Mouse (Mus musculus): Measurements from ENCODE around the gene Adgrl3.

GRCm38 (mm10) chr5:81269689-81270088 lies 249.8 kb downstream of the Adgrl3 start:
- TF ChIP-seq POLR2A (IDR thresholded peaks at IDR 0.05; ENCODE audit: insufficient read depth, low read length) (no peak), CTCF (IDR thresholded peaks at IDR 0.05; ENCODE audit: low read depth, low read length) (no peak)
